Mouse (Mus musculus) heart, embryonic 12.5 days (tissue): Measurements from ENCODE around the gene Arhgdib. TPM values are rescaled to one million over a fixed set of nuclear protein-coding genes. Genes with fewer than 3 reads are reported as not detected.

Experiments used
- ATAC-seq: fragments of 200-750 bp; cut with Nextera tagmentation; 2 replicates; pipeline ENCODE4 v1.8.0; 2017; ENCODE audit warnings: moderate TSS enrichment, moderate library complexity; ENCODE audit not compliant: insufficient number of reproducible peaks, low FRiP score
- H3K27ac ChIP-seq: fragments of 300-500 bp; sonication (generic); 2 replicates; pipeline ENCODE4 v1.5.1; 2016; ENCODE audit warnings: mild to moderate bottlenecking, moderate library complexity; ENCODE audit not compliant: poor library complexity, severe bottlenecking
- H3K27me3 ChIP-seq: fragments of 300-500 bp; sonication (generic); replicated peaks from 2 replicates; pipeline ENCODE4 v1.6.1; 2016; ENCODE audit warnings: mild to moderate bottlenecking, moderate library complexity
- H3K36me3 ChIP-seq: fragments of 300-500 bp; sonication (generic); 2 replicates; pipeline ENCODE4 v1.6.1; 2016; ENCODE audit warnings: mild to moderate bottlenecking, moderate library complexity
- H3K4me1 ChIP-seq: fragments of 300-500 bp; sonication (generic); replicated peaks from 2 replicates; pipeline ENCODE4 v1.6.1; 2016; ENCODE audit warnings: mild to moderate bottlenecking
- H3K4me2 ChIP-seq: fragments of 300-500 bp; sonication (generic); 2 replicates; pipeline ENCODE4 v1.6.1; 2016; ENCODE audit warnings: mild to moderate bottlenecking, moderate library complexity
- H3K4me3 ChIP-seq: fragments of 300-500 bp; sonication (generic); 2 replicates; pipeline ENCODE4 v1.5.1; 2016; ENCODE audit warnings: mild to moderate bottlenecking
- H3K9ac ChIP-seq: fragments of 300-500 bp; sonication (generic); 2 replicates; pipeline ENCODE4 v1.6.1; 2016; ENCODE audit warnings: mild to moderate bottlenecking, moderate library complexity
- H3K9me3 ChIP-seq: fragments of 300-500 bp; sonication (generic); replicated peaks from 2 replicates; pipeline ENCODE4 v1.6.1; 2016; ENCODE audit warnings: mild to moderate bottlenecking, moderate library complexity
- WGBS: fragments of 180-500 bp; shearing (Covaris S2); methylation state at CpG from one replicate; pipeline ENCODE4 v1.1.7; 2016; 5-methylcytosine and 5-hydroxymethylcytosine counted together
- polyA plus RNA-seq: library from polyadenylated mRNA; unstranded; fragments of >200 nt; fragmentation: Nextera tagmentation; extraction: Ambion mirVana; gene quantifications from 2 replicates; pipeline ENCODE4 v1.2.1, GENCODE M21; 2016

Gene Arhgdib
- 93.8 and 99.8 TPM in 2 replicates for polyA plus RNA-seq

DNA sequence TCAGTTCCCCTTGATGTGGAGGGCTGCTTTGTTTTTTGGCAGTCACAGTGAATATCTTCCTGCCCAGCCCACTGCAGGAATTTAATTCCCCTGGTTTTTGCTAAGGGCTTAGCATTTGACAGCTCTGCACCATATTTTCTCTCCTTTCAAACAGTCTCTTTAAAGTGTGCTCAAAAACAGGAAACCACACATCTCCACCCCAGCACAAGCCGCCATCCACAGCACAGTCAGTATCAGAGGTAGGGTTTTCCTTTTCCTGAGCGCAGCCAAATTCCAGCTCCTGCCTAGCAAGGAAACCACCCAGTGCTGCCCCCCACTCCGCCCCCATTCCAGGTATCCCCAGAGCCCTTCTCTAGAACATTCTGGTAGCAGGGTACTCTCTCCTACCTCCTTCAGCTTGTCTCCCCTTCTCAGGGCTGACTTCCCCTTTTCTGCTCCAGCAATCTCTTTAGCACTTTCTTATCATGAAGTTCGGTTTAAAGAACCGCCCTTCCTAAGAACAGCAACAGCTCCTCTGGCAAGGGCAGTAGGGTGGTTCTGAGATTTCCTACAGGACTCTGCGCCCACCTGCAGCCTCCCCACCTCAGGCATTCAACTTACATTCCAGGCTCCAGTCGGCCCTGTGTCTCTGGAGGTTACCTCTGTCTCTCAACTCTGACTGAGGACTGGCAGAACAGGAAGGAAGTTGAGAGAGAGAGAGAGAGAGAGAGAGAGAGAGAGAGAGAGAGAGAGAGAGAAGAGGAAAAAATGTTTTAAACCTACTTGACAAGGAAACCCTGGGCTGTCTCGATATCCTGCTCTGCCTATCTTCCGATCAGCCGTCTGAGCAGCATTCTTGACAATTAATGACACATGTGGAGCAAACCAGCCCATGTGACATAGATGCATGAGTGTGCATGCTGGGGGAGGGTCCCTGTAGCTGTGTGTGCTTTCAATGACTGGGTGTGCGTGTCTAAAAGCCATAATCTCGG is at the start of gene Arhgdib:
TSS of gene Arhgdib (minus strand) at position 849 of the 971 bp plus-strand sequence.
- peak; percentile 60 for ATAC-seq
- Histone ChIP-seq H3K4me3 (peak within 1 kb of the TSS; percentile 32), H3K4me2 (peak within 1 kb of the TSS; percentile 57), H3K4me1 (peaks cover 49% of the 10 kb centered on the region), H3K36me3 (no peaks in the 10 kb centered on the region), H3K9ac (peak within 1 kb of the TSS; percentile 61), H3K27ac (peak within 1 kb of the TSS; percentile 91), H3K27me3 (no peaks in the 10 kb centered on the region), H3K9me3 (no peaks in the 10 kb centered on the region)
- 18% methylated on average over 12 of the region's 12 CpGs for whole genome bisulfite sequencing

DNA sequence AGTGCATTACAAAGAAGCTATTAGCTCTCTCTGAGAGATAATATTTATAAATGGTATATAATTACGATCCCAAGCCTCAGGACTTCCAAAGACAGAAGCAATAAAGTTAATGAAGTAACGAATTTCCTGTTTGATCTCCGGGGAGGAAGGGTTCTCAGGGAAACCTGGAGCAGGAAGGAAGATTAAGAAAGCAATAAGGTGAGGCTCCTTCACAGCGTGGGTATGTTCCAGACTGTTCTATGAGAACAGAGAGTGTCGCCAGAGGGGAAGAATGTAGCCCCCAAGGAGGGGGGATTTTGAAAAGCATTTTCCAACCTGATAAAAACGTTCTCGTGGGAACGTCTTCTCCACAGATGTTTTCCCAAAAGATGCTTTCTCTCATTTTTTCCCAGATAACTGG is 48.9 kb upstream of the Arhgdib start:
- WGBS: 58% methylated on average over 8 of the region's 8 CpGs
- ATAC-seq: no peak
- H3K4me1 ChIP-seq: no peaks in the 10 kb centered on the region
- H3K9me3 ChIP-seq: no peaks in the 10 kb centered on the region
- H3K4me2 ChIP-seq: no peak overlapping the region
- H3K9ac ChIP-seq: no peak overlapping the region
- no peaks in the 10 kb centered on the region; the same call in 1 of the 2 replicates for H3K27me3 ChIP-seq
- no peak overlapping the region for H3K4me3 ChIP-seq
- no peaks in the 10 kb centered on the region for H3K36me3 ChIP-seq
- no peak overlapping the region for H3K27ac ChIP-seq

GRCm38 (mm10) chr6:136989824-136990497 is 48.3 kb upstream of the Arhgdib start:
- Histone ChIP-seq H3K4me3 (0 out of 2 replicates have a peak overlapping the region, but pooled peaks have one; percentile 5), H3K27ac (no peak overlapping the region), H3K27me3 (no peaks in the 10 kb centered on the region), H3K9me3 (no peaks in the 10 kb centered on the region), H3K4me2 (peak overlapping the region; percentile 48), H3K4me1 (no peaks in the 10 kb centered on the region), H3K9ac (no peak overlapping the region), H3K36me3 (no peaks in the 10 kb centered on the region)
- WGBS: 26% methylated on average over 11 of the region's 11 CpGs
- no peak for ATAC-seq

DNA sequence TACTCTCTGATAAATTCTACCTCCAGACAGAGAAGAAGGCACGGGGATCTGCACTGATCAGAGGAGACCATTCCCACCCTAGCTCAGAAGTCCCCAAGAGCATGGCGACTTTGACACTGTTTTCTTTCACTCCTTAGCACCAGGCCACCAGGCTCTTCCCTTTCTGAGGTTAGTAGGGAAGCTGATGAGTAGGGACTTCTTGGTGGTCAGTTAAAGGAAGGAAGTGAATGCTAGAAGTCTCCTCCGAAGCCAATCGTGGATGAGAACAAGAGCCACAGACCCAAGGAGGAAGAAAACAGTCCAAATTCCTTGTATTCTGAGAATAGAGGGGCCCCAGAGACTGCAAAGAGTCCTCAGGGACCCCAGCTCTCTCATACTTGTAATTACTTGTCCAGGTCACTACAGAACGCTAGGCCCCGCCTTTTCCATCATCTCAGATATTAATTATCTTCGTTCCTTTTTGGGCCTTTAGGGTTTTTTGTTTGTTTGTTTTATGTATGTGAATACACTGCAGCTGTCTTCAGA is 46.9 kb upstream of the Arhgdib start:
- Histone ChIP-seq H3K9me3 (no peaks in the 10 kb centered on the region), H3K27me3 (no peaks in the 10 kb centered on the region), H3K4me2 (no peak overlapping the region), H3K4me3 (no peak overlapping the region), H3K36me3 (no peaks in the 10 kb centered on the region), H3K4me1 (no peaks in the 10 kb centered on the region), H3K27ac (no peak overlapping the region), H3K9ac (no peak overlapping the region)
- 77% methylated on average over 7 of the region's 7 CpGs for WGBS
- ATAC-seq: no peak

DNA sequence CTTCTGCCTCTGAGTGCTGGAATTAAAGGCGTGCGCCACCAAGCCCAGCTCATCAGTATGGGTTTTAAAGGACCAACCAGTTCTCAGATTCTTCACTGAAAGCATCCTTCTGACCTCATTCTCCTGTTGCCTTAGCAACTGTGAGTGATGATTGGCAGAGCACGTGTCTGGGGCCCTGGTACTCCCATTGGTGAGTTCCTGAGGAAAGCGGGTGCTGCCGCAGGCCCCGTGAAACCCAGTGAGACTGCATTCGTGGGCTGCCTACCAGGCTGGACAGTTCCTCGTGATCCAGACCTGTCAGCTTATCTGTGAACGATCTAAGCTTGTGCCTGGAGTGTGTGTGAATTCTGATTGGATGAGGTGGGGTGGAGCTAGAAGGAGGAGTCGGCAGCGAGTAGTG is 45.0 kb upstream of the Arhgdib start:
- Histone ChIP-seq H3K36me3 (no peaks in the 10 kb centered on the region), H3K27me3 (no peaks in the 10 kb centered on the region), H3K9ac (no peak overlapping the region), H3K27ac (no peak overlapping the region), H3K4me1 (no peaks in the 10 kb centered on the region), H3K9me3 (no peaks in the 10 kb centered on the region), H3K4me2 (no peak overlapping the region), H3K4me3 (no peak overlapping the region)
- WGBS: 57% methylated on average over 11 of the region's 11 CpGs
- no peak for ATAC-seq

- no peaks in the 10 kb centered on the region for H3K9me3 ChIP-seq
Measured at GRCm38 (mm10) chr6:136986019-136986418, 44.3 kb upstream of the Arhgdib start.

GRCm38 (mm10) chr6:136983201-136983600 is 41.5 kb upstream of the Arhgdib start:
- Histone ChIP-seq H3K27ac (no peak overlapping the region), H3K4me2 (no peak overlapping the region), H3K9ac (no peak overlapping the region), H3K9me3 (no peaks in the 10 kb centered on the region), H3K27me3 (no peaks in the 10 kb centered on the region), H3K4me3 (no peak overlapping the region), H3K4me1 (peaks cover 12% of the 10 kb centered on the region), H3K36me3 (no peaks in the 10 kb centered on the region)
- 73% methylated on average over 7 of the region's 7 CpGs for WGBS
- no peak for ATAC-seq

More at GRCm38 (mm10) chr6:136986019-136986418, 44.3 kb upstream of the Arhgdib start:
- Histone ChIP-seq H3K27ac (no peak overlapping the region), H3K4me1 (no peaks in the 10 kb centered on the region), H3K4me3 (no peak overlapping the region), H3K27me3 (no peaks in the 10 kb centered on the region), H3K9ac (no peak overlapping the region), H3K36me3 (no peaks in the 10 kb centered on the region), H3K4me2 (peak overlapping the region; percentile 8; the same call in 1 of the 2 replicates)
- WGBS: 52% methylated on average over 13 of the region's 13 CpGs
- ATAC-seq: no peak

DNA sequence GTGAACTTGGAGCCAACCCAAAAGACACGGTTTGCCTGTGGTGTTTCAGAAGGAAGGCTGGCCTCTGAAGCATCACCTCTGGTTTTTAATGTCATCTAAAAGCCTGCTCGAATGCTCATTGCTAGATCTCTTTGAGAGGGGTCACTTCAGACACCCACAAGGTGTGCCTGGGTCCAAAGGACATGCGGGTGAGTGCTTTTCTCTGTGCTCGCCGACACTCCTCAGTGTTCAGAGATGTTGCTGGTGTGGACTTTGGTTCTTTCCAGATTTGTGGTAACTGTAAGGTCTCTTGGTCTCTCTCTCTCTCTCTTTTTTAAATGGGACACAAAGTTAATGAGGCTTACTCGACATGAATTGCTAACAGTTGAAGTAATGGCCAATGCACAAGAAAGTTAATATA is 40.9 kb upstream of the Arhgdib start:
- WGBS: 68% methylated on average over 6 of the region's 6 CpGs
- H3K4me1 ChIP-seq: peaks cover 12% of the 10 kb centered on the region
- no peak overlapping the region for H3K4me3 ChIP-seq
- no peak for ATAC-seq
- H3K27me3 ChIP-seq: no peaks in the 10 kb centered on the region
- no peak overlapping the region for H3K27ac ChIP-seq
- H3K4me2 ChIP-seq: no peak overlapping the region
- no peaks in the 10 kb centered on the region for H3K9me3 ChIP-seq
- H3K9ac ChIP-seq: no peak overlapping the region
- no peaks in the 10 kb centered on the region for H3K36me3 ChIP-seq

GRCm38 (mm10) chr6:136980331-136980746 is 38.6 kb upstream of the Arhgdib start:
- Histone ChIP-seq H3K9ac (no peak overlapping the region), H3K27ac (peak overlapping the region; percentile 37), H3K4me1 (peaks cover 12% of the 10 kb centered on the region), H3K27me3 (no peaks in the 10 kb centered on the region), H3K4me2 (0 out of 2 replicates have a peak overlapping the region, but pooled peaks have one; percentile 17), H3K36me3 (no peaks in the 10 kb centered on the region), H3K9me3 (no peaks in the 10 kb centered on the region), H3K4me3 (no peak overlapping the region)
- WGBS: 26% methylated on average over 3 of the region's 3 CpGs
- peak; percentile 66 for ATAC-seq

GRCm38 (mm10) chr6:136979274-136980082 is 37.8 kb upstream of the Arhgdib start:
- 68% methylated on average over 23 of the region's 23 CpGs for WGBS
- H3K4me2 ChIP-seq: no peak overlapping the region
- no peaks in the 10 kb centered on the region for H3K9me3 ChIP-seq
- H3K27me3 ChIP-seq: no peaks in the 10 kb centered on the region
- no peak overlapping the region for H3K9ac ChIP-seq
- H3K36me3 ChIP-seq: no peaks in the 10 kb centered on the region
- peak overlapping the region; percentile 37 for H3K27ac ChIP-seq
- H3K4me1 ChIP-seq: peaks cover 12% of the 10 kb centered on the region
- H3K4me3 ChIP-seq: no peak overlapping the region
- peak; percentile 59; the same call in 1 of the 2 replicates for ATAC-seq
